Mouse (Mus musculus): ENCODE results near the gene Slc22a21.
"Not testable (repeated sequence)": the region's sequence is repeated elsewhere in the genome, so short reads cannot be mapped to it uniquely, and the experiment has no call there.

Slc22a21 gene

GRCm38 (mm10) chr11:53979788-53980621, at the start of gene Slc22a21:
Gene Slc22a21, minus strand, starts transcription at chr11:53980332.
- DNase-seq: peak; percentile 29

GRCm38 (mm10) chr11:54028997-54029396, 48.9 kb upstream of the Slc22a21 start:
- no peak for DNase-seq

- DNase-seq: peak; percentile 77
Observed at GRCm38 (mm10) chr11:54028044-54028951, 48.2 kb upstream of the Slc22a21 start, which contains the start of gene Slc22a4. Gene Slc22a4, minus strand, starts transcription at chr11:54028090.

GRCm38 (mm10) chr11:54027131-54028043, 47.3 kb upstream of the Slc22a21 start:
- DNase-seq: no peak

- DNase-seq: no peak
Observed at GRCm38 (mm10) chr11:54026491-54027041, 46.4 kb upstream of the Slc22a21 start.

GRCm38 (mm10) chr11:54021396-54022093, 41.4 kb upstream of the Slc22a21 start:
- no peak for DNase-seq

- no peak for DNase-seq
Observed at GRCm38 (mm10) chr11:54018893-54019732, 39.0 kb upstream of the Slc22a21 start.

- DNase-seq: no peak
Observed at GRCm38 (mm10) chr11:54017596-54017995, 37.5 kb upstream of the Slc22a21 start.

GRCm38 (mm10) chr11:54016051-54016450, 35.9 kb upstream of the Slc22a21 start:
- DNase-seq: no peak

- no peak for DNase-seq
Observed at GRCm38 (mm10) chr11:54012961-54013360, 32.8 kb upstream of the Slc22a21 start.

GRCm38 (mm10) chr11:54011255-54011654, 31.1 kb upstream of the Slc22a21 start:
- DNase-seq: no peak

- DNase-seq: no peak
Observed at GRCm38 (mm10) chr11:54008416-54008920, 28.3 kb upstream of the Slc22a21 start.

- no peak for DNase-seq
Observed at GRCm38 (mm10) chr11:54007717-54008116, 27.6 kb upstream of the Slc22a21 start.

- DNase-seq: no peak
Observed at GRCm38 (mm10) chr11:54006901-54007300, 26.8 kb upstream of the Slc22a21 start.

- DNase-seq: not testable (repeated sequence)
Observed at GRCm38 (mm10) chr11:54006362-54006761, 26.2 kb upstream of the Slc22a21 start.

- no peak for DNase-seq
Observed at GRCm38 (mm10) chr11:54004734-54005133, 24.6 kb upstream of the Slc22a21 start.

- no peak for DNase-seq
Observed at GRCm38 (mm10) chr11:54004221-54004620, 24.1 kb upstream of the Slc22a21 start.

GRCm38 (mm10) chr11:54002761-54003717, 22.9 kb upstream of the Slc22a21 start:
- DNase-seq: peak; percentile 70

All from right cerebral cortex, adult 18-20 months (tissue).